Mouse (Mus musculus) stomach, postnatal 0 days (tissue): ENCODE data around the gene Hist2h2bb.

ENCODE experiments used
- CTCF ChIP-seq: IDR thresholded peaks from 2 replicates; pipeline ENCODE4 v1.5.1; 2016; ENCODE audit warnings: antibody characterized with exemption, low read depth, mild to moderate bottlenecking, moderate library complexity
- EP300 ChIP-seq: optimal IDR thresholded peaks from 2 replicates; pipeline ENCODE3; 2016; ENCODE audit warnings: antibody characterized with exemption

DNA sequence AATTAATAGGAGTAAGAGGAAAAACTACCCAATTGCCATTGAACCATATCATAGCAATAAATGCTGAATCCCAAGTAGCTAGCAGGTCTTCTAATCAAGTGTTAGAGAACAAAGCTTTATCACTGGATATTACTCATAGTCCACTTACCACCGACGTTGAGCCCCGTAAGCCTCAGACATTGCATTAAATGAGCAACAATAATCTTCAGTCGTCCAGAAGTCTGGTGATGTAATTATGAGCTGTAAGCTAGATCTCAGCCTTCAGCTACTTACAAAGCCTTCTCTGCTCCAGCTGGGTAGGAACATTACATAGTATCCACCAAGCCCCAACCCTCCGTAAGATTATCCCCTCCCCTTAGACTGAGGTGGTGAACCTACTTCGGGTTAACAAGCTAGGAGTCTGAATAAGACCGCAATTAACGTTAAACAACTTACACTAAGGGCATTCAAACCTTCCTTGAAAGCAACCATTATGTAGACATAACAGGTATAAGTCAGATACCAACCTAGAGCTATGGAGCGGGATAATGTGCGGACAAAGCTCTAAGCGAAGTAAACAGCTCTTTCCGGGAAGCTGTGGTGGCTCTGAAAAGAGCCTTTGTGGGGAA lies 31.5 kb upstream of the Hist2h2bb start:
- TF ChIP-seq CTCF = no peak
- no peak for TF ChIP-seq EP300
